Mouse (Mus musculus) MEL (cell line): ENCODE results near the gene Timm22.

ENCODE experiments used
- BHLHE40 ChIP-seq: IDR thresholded peaks from 2 replicates; pipeline ENCODE4 v1.6.1; 2012; ENCODE audit warnings: low read depth, mild to moderate bottlenecking, inconsistent platforms, low read length, improper control_type of control experiment, borderline replicate concordance
- CHD1 ChIP-seq: IDR thresholded peaks from 2 replicates; pipeline ENCODE4 v1.6.1; 2012; ENCODE audit warnings: low read depth, mild to moderate bottlenecking, inconsistent platforms, low read length, improper control_type of control experiment
- CHD2 ChIP-seq: IDR thresholded peaks from 2 replicates; pipeline ENCODE4 v1.6.1; 2011; ENCODE audit warnings: low read length, improper control_type of control experiment
- CTCF ChIP-seq, 3 experiments: IDR thresholded peaks in 2 of 3; conservative IDR thresholded peaks in 1 of 3; 2 replicates each; pipeline ENCODE4 v1.5.1; 2011 to 2012; ENCODE audit warnings: low read length in 3 of 3, low read depth in 2 of 3, mild to moderate bottlenecking in 2 of 3, improper control_type of control experiment in 1 of 3, inconsistent platforms in 1 of 3, mixed read lengths in 1 of 3, moderate library complexity in 1 of 3; ENCODE audit not compliant: control insufficient read depth in 1 of 3, insufficient read depth in 1 of 3, poor library complexity in 1 of 3, severe bottlenecking in 1 of 3
- HCFC1 ChIP-seq: IDR thresholded peaks from 2 replicates; pipeline ENCODE4 v1.6.1; 2012; ENCODE audit warnings: low read depth, mild to moderate bottlenecking, inconsistent platforms, low read length, improper control_type of control experiment, moderate library complexity
- JUND ChIP-seq: IDR thresholded peaks from 2 replicates; pipeline ENCODE4 v1.6.1; 2011; ENCODE audit warnings: low read depth, mild to moderate bottlenecking, improper control_type of control experiment, low read length
- POLR2A ChIP-seq, 2 experiments: IDR thresholded peaks; 2 replicates each; pipeline ENCODE4 v1.6.1; 2011 to 2012; ENCODE audit warnings: low read length in 2 of 2, mild to moderate bottlenecking in 2 of 2, control low read depth in 1 of 2, improper control_type of control experiment in 1 of 2, low read depth in 1 of 2, moderate library complexity in 1 of 2; ENCODE audit not compliant: control insufficient read depth in 1 of 2, insufficient read depth in 1 of 2, poor library complexity in 1 of 2
- RAD21 ChIP-seq: IDR thresholded peaks from 2 replicates; pipeline ENCODE4 v1.6.1; 2011; ENCODE audit warnings: mild to moderate bottlenecking, low read depth, low read length, improper control_type of control experiment
- TAL1 ChIP-seq: IDR thresholded peaks from 2 replicates; pipeline ENCODE4 v1.6.1; 2012; ENCODE audit warnings: mild to moderate bottlenecking, inconsistent platforms, low read length, moderate library complexity, mixed read lengths
- TCF12 ChIP-seq: IDR thresholded peaks from 2 replicates; pipeline ENCODE4 v1.6.1; 2014; ENCODE audit warnings: low read depth, mild to moderate bottlenecking, inconsistent platforms, low read length, improper control_type of control experiment, moderate library complexity
- USF2 ChIP-seq, 2 experiments: IDR thresholded peaks; 2 replicates each; pipeline ENCODE4 v1.6.1; 2011 to 2012; ENCODE audit warnings: improper control_type of control experiment in 2 of 2, low read length in 2 of 2, borderline replicate concordance in 1 of 2, inconsistent platforms in 1 of 2, low read depth in 1 of 2, mild to moderate bottlenecking in 1 of 2; ENCODE audit not compliant: insufficient read depth in 1 of 2

- TF ChIP-seq TCF12 (no peak), CTCF (IDR thresholded peaks at IDR 0.05 in 2 of 3, conservative IDR thresholded peaks at IDR 0.05 in 1 of 3; ENCODE audit: control insufficient read depth in 1 of 3, insufficient read depth in 1 of 3, low read depth in 2 of 3, low read length in 3 of 3, poor library complexity in 1 of 3, severe bottlenecking in 1 of 3) (no peak), CHD1 (no peak), TAL1 (no peak), HCFC1 (no peak), RAD21 (no peak), USF2 (IDR thresholded peaks at IDR 0.05; ENCODE audit: borderline replicate concordance in 1 of 2, insufficient read depth in 1 of 2, low read depth in 1 of 2, low read length in 2 of 2) (no peak), POLR2A (IDR thresholded peaks at IDR 0.05; ENCODE audit: control insufficient read depth in 1 of 2, insufficient read depth in 1 of 2, low read depth in 1 of 2, low read length in 2 of 2, poor library complexity in 1 of 2) (no peak), JUND (no peak), BHLHE40 (no peak), CHD2 (no peak)
Observed at GRCm38 (mm10) chr11:76364038-76364437, 42.7 kb upstream of the Timm22 start.
